ENCODE assay signal across 7 mouse cellular contexts in genomic region chr9:67043231-67044199, GRCm38 (mm10). TPM values are rescaled to one million over a fixed set of nuclear protein-coding genes. Genes with fewer than 3 reads are reported as not detected.
DNase-seq lines count a peak whose midpoint lies in the region; ATAC-seq lines count a peak whose summit lies in the region.

No protein-coding gene starts in this region.

- no peaks in the 10 kb centered on the region for H3K9me3 ChIP-seq in embryonic facial prominence, embryonic 11.5 days (replicated peaks; ENCODE audit: control insufficient read depth, low read length)
- no peaks in the 10 kb centered on the region for H3K9me3 ChIP-seq in limb, embryonic 11.5 days (ENCODE audit: control insufficient read depth, low read length)
- no peaks in the 10 kb centered on the region for H3K9me3 ChIP-seq in midbrain, embryonic 14.5 days (ENCODE audit: control insufficient read depth, low read length)

- ATAC-seq in embryonic facial prominence, embryonic 11.5 days (replicated peaks; ENCODE audit: insufficient number of reproducible peaks, low FRiP score, low TSS enrichment, low read depth) = peak; percentile 94
- peak; percentile 91 for ATAC-seq in limb, embryonic 11.5 days (ENCODE audit: insufficient number of reproducible peaks, low FRiP score, low TSS enrichment, low read depth)
- ATAC-seq in midbrain, embryonic 14.5 days (ENCODE audit: low FRiP score, low TSS enrichment) = peak; percentile 95

- peak overlapping the region; percentile 78 for H3K4me2 ChIP-seq in embryonic facial prominence, embryonic 11.5 days (ENCODE audit: low read depth, low read length)
- H3K4me2 ChIP-seq in limb, embryonic 11.5 days (ENCODE audit: low read depth, severe bottlenecking) = peak overlapping the region; percentile 58
- H3K4me2 ChIP-seq in midbrain, embryonic 14.5 days (ENCODE audit: low read length) = peak overlapping the region; percentile 67

- peak overlapping the region; percentile 85 for H3K9ac ChIP-seq in embryonic facial prominence, embryonic 11.5 days (replicated peaks; ENCODE audit: low read length)
- peak overlapping the region; percentile 93 for H3K9ac ChIP-seq in limb, embryonic 11.5 days (ENCODE audit: low read length)
- peak overlapping the region; percentile 87 for H3K9ac ChIP-seq in midbrain, embryonic 14.5 days (replicated peaks; ENCODE audit: low read length)

- peak overlapping the region; percentile 80 for H3K27ac ChIP-seq in embryonic facial prominence, embryonic 11.5 days (replicated peaks; ENCODE audit: low read depth, low read length)
- peak overlapping the region; percentile 73 for H3K27ac ChIP-seq in limb, embryonic 11.5 days (replicated peaks; ENCODE audit: low read depth, low read length)
- H3K27ac ChIP-seq in midbrain, embryonic 14.5 days (replicated peaks; ENCODE audit: low read depth, low read length) = peak overlapping the region; percentile 92

- peaks cover 2% of the 10 kb centered on the region; the same call in 1 of the 2 replicates for H3K4me1 ChIP-seq in embryonic facial prominence, embryonic 11.5 days (ENCODE audit: control insufficient read depth, insufficient read depth, low read length)
- H3K4me1 ChIP-seq in limb, embryonic 11.5 days (ENCODE audit: control insufficient read depth, insufficient read depth, low read length) = peaks cover 38% of the 10 kb centered on the region
- H3K4me1 ChIP-seq in midbrain, embryonic 14.5 days (ENCODE audit: control insufficient read depth, insufficient read depth, low read length) = peaks cover 46% of the 10 kb centered on the region

- peak; percentile 100 for DNase-seq in adrenal gland, postnatal 14 days
- DNase-seq in embryonic facial prominence, embryonic 11.5 days (ENCODE audit: low spot score) = peak; percentile 100
- peak; percentile 100 for DNase-seq in heart, adult 11 months
- peak; percentile 100 for DNase-seq in kidney, adult 18-20 months
- DNase-seq in limb, embryonic 11.5 days (ENCODE audit: low spot score) = peak; percentile 100
- peak; percentile 100 for DNase-seq in midbrain, embryonic 14.5 days
- peak; percentile 99 for DNase-seq in spleen, adult 18-20 months

- H3K36me3 ChIP-seq in embryonic facial prominence, embryonic 11.5 days (replicated peaks; ENCODE audit: control insufficient read depth, insufficient read depth, low read depth, low read length) = no peaks in the 10 kb centered on the region
- H3K36me3 ChIP-seq in limb, embryonic 11.5 days (ENCODE audit: control insufficient read depth, insufficient read depth, low read length) = no peaks in the 10 kb centered on the region
- H3K36me3 ChIP-seq in midbrain, embryonic 14.5 days (ENCODE audit: control insufficient read depth, insufficient read depth, low read length) = no peaks in the 10 kb centered on the region

- WGBS in embryonic facial prominence, embryonic 11.5 days = under 1% methylated on average over 73 of the region's 73 CpGs
- under 1% methylated on average over 72 of the region's 73 CpGs for WGBS in limb, embryonic 11.5 days
- under 1% methylated on average over 73 of the region's 73 CpGs for WGBS in midbrain, embryonic 14.5 days

- peak overlapping the region; percentile 78 for H3K4me3 ChIP-seq in embryonic facial prominence, embryonic 11.5 days (ENCODE audit: low read depth, low read length)
- peak overlapping the region; percentile 81 for H3K4me3 ChIP-seq in limb, embryonic 11.5 days (ENCODE audit: low read depth, low read length)
- H3K4me3 ChIP-seq in midbrain, embryonic 14.5 days (replicated peaks; ENCODE audit: low read depth, low read length) = peak overlapping the region; percentile 50

- no peaks in the 10 kb centered on the region for H3K27me3 ChIP-seq in embryonic facial prominence, embryonic 11.5 days (ENCODE audit: control insufficient read depth, insufficient read depth, low read length)
- peaks cover 13% of the 10 kb centered on the region for H3K27me3 ChIP-seq in limb, embryonic 11.5 days (ENCODE audit: control insufficient read depth, insufficient read depth, low read length)
- peaks cover 24% of the 10 kb centered on the region; the same call in 1 of the 2 replicates for H3K27me3 ChIP-seq in midbrain, embryonic 14.5 days (ENCODE audit: control insufficient read depth, insufficient read depth, low read length)

RNA-seq across cellular contexts. Expression of gene Tpm1, which starts 5.7 kb away (rescaled TPM):
- 183 and 207 TPM in 2 replicates for total RNA-seq in adrenal gland, postnatal 14 days (2021)
- 563 and 596 TPM in 2 replicates for polyA plus RNA-seq in embryonic facial prominence, embryonic 11.5 days (2014; fragmentation: Nextera tagmentation; extraction: Ambion mirVana)
- polyA plus RNA-seq in limb, embryonic 11.5 days (2014; fragmentation: Nextera tagmentation; extraction: Ambion mirVana) = 395 and 414 TPM in 2 replicates
- polyA plus RNA-seq in midbrain, embryonic 14.5 days (2014; fragmentation: Nextera tagmentation; extraction: Ambion mirVana) = 96.7 and 124 TPM in 2 replicates

Comparison
In these comparisons a context has a peak if more than half of its experiments do, and no peak if none do; other contexts are left out.
1. Peak in every context shown above with its lines: DNase-seq, ATAC-seq, H3K4me3 ChIP-seq and H3K27ac ChIP-seq.